Mouse (Mus musculus) embryonic facial prominence, embryonic 13.5 days (tissue): ENCODE data around the gene Parvb. TPM values are rescaled to one million over a fixed set of nuclear protein-coding genes. Genes with fewer than 3 reads are reported as not detected.

Source experiments
- ATAC-seq: fragments of 200-750 bp; cut with Nextera tagmentation; 2 replicates; pipeline ENCODE4 v1.8.0; 2017; ENCODE audit warnings: low read depth; ENCODE audit not compliant: insufficient number of reproducible peaks, insufficient read depth, low FRiP score, low TSS enrichment
- H3K27ac ChIP-seq: fragments of 300-500 bp; sonication (generic); 2 replicates; pipeline ENCODE4 v1.5.1; 2015; ENCODE audit warnings: moderate library complexity, mild to moderate bottlenecking, inconsistent platforms
- H3K27me3 ChIP-seq: fragments of 300-500 bp; sonication (generic); 2 replicates; pipeline ENCODE4 v1.6.1; 2015; ENCODE audit warnings: mild to moderate bottlenecking, inconsistent platforms
- H3K36me3 ChIP-seq: fragments of 300-500 bp; sonication (generic); 2 replicates; pipeline ENCODE4 v1.6.1; 2015; ENCODE audit warnings: mild to moderate bottlenecking, inconsistent platforms
- H3K4me1 ChIP-seq: fragments of 300-500 bp; sonication (generic); 2 replicates; pipeline ENCODE4 v1.6.1; 2015; ENCODE audit warnings: inconsistent platforms
- H3K4me2 ChIP-seq: fragments of 300-500 bp; sonication (generic); 2 replicates; pipeline ENCODE4 v1.6.1; 2015; ENCODE audit warnings: moderate library complexity, mild to moderate bottlenecking, inconsistent platforms
- H3K4me3 ChIP-seq: fragments of 300-500 bp; sonication (generic); 2 replicates; pipeline ENCODE4 v1.5.1; 2015; ENCODE audit warnings: mild to moderate bottlenecking, inconsistent platforms
- H3K9ac ChIP-seq: fragments of 300-500 bp; sonication (generic); 2 replicates; pipeline ENCODE4 v1.6.1; 2015; ENCODE audit warnings: mild to moderate bottlenecking, inconsistent platforms
- H3K9me3 ChIP-seq: fragments of 300-500 bp; sonication (generic); 2 replicates; pipeline ENCODE4 v1.6.1; 2016; ENCODE audit warnings: inconsistent platforms
- WGBS: fragments of 180-500 bp; shearing (Covaris S2); methylation state at CpG from one replicate; pipeline ENCODE4 v1.1.7; 2015; ENCODE audit warnings: mixed read lengths; 5-methylcytosine and 5-hydroxymethylcytosine counted together
- polyA plus RNA-seq: library from polyadenylated mRNA; unstranded; fragments of >200 nt; fragmentation: Nextera tagmentation; extraction: Ambion mirVana; gene quantifications from 2 replicates; pipeline ENCODE4 v1.2.1, GENCODE M21; 2015

Parvb gene
- polyA plus RNA-seq, 1 experiment from 2014 or later: 4.4 TPM

DNA sequence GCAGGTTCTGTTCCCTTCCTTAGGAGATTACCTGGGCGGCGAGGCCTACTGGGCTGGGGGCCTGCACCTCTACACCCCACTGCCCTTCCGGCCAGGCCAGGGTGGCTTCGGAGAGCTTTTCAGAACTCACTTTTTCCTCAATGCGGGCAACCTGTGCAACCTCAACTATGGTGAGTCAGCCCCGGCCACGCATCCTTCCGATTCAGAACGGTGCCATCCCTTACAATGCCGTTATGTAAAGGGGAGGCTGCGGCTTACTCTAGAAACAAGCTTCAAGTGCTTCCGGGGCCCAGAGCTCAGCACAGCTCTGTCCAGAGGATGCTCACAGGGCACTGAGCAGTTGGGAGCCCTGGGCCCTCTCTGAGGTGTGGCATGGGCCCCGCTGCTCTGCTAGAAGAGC, 21.4 kb upstream of the Parvb start:
- H3K9ac ChIP-seq: no peak overlapping the region
- no peak overlapping the region for H3K4me2 ChIP-seq
- ATAC-seq: no peak
- H3K4me1 ChIP-seq: peaks cover 32% of the 10 kb centered on the region
- H3K36me3 ChIP-seq: peaks cover 80% of the 10 kb centered on the region
- WGBS: 92% methylated on average over 13 of the region's 13 CpGs
- H3K4me3 ChIP-seq: no peak overlapping the region
- H3K27me3 ChIP-seq: no peaks in the 10 kb centered on the region
- H3K27ac ChIP-seq: no peak overlapping the region
- H3K9me3 ChIP-seq: no peaks in the 10 kb centered on the region

DNA sequence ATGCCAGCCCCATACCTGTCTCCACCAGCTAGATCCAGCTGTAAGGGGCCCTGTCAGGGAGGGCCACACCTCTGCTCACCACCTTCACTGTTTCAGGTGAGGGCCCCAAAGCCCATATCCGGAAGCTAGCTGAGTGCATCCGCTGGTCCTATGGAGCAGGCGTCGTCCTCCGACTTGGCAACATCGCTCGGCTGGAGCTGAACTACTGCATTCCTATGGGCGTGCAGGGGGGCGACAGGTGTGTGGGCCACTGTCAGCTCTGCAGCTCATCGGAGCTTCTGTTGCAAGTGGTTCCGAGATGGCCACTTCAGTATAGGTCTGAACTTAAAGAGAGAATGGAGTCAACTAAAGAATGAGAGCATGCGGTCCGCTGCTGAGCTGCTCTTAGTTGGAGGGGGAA, 20.9 kb upstream of the Parvb start:
- Histone ChIP-seq H3K9ac (no peak overlapping the region), H3K9me3 (no peaks in the 10 kb centered on the region), H3K4me1 (peaks cover 37% of the 10 kb centered on the region), H3K4me2 (no peak overlapping the region), H3K27ac (no peak overlapping the region), H3K4me3 (no peak overlapping the region), H3K36me3 (peaks cover 76% of the 10 kb centered on the region), H3K27me3 (no peaks in the 10 kb centered on the region)
- WGBS: 90% methylated on average over 13 of the region's 13 CpGs
- no peak for ATAC-seq

DNA sequence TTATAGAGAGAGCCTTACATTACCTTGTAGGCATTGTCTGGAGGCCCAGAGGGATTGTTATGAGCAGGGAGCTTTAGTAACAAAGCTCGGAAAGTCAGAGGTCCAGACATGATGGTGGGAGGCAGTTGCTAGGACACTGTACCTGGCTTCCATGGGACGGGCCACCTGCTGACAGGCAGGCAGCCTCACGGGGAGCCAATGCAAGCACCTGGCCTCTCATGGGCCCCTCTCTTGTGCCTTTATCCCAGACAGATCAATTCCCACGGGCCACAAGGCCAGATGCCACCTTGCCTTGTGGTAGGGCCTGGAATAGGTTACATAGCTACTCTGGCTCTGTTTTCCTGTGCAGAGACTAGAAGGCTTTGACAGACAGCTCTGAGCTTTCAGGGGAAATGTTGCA, 20.3 kb upstream of the Parvb start:
- Histone ChIP-seq H3K9me3 (no peaks in the 10 kb centered on the region), H3K27me3 (no peaks in the 10 kb centered on the region), H3K27ac (no peak overlapping the region), H3K36me3 (peaks cover 69% of the 10 kb centered on the region), H3K4me1 (peaks cover 43% of the 10 kb centered on the region), H3K4me2 (no peak overlapping the region), H3K4me3 (no peak overlapping the region), H3K9ac (no peak overlapping the region)
- no peak for ATAC-seq
- 72% methylated on average over 4 of the region's 4 CpGs for WGBS

DNA sequence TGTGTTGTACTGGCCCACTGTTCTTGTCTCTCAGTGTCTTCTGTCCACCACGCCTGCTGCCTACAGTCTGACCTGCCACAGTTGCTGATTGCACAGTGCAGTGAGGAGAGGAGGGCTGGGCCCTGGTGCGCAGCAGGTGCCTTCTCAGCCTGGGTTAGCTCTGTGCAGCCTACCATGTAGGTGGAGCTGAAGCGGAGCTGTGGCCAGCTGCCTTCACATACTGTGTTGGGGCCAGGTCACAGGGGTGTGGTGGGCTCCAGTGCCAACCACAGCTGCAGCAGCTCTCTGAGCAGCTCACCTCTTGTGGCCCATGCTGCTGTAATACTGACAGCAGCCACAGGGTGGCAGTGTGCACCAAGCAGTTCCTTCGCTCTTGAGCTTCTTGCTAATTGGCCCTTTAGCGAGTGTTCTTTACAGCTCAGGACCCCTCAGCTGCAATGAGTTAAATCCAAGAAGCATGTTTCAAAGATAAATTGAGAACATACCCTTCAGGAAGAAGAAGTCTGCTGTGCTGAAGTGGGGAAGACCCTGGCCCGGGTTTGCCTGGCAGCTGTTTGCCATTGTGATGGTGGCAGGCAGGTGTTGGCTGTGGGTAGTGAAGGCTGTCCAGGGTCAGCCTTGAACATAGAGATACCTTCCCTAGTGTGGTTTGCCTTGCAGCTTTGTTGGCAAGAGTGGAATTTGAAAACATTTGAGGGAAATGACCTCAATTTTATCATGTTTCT, 19.6 kb upstream of the Parvb start:
- Histone ChIP-seq H3K36me3 (peaks cover 63% of the 10 kb centered on the region), H3K4me1 (peaks cover 49% of the 10 kb centered on the region), H3K9me3 (no peaks in the 10 kb centered on the region), H3K27ac (no peak overlapping the region), H3K4me2 (no peak overlapping the region), H3K4me3 (no peak overlapping the region), H3K27me3 (no peaks in the 10 kb centered on the region), H3K9ac (no peak overlapping the region)
- 33% methylated on average over 6 of the region's 6 CpGs for WGBS
- peak; percentile 11; the same call in 1 of the 2 replicates for ATAC-seq

DNA sequence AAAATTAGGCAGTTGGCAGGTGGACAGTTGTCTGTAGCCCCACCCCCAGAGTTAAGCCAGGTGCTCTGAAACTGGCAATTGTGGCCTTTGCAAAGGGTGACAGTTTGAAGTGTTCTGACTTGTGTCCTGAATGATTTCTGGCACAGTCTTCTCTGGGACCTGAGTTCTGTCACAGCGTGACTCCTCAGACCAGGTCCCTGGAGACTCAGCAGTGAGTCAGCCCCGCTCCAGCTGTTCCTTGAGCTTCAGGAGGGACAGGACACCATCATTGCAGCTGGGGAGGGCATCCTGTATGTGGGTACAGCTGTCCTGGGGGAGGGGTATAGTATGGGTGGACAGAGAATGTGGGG, 19.1 kb upstream of the Parvb start:
- Histone ChIP-seq H3K4me3 (no peak overlapping the region), H3K4me1 (peaks cover 53% of the 10 kb centered on the region), H3K27ac (no peak overlapping the region), H3K9ac (no peak overlapping the region), H3K36me3 (peaks cover 58% of the 10 kb centered on the region), H3K4me2 (no peak overlapping the region), H3K9me3 (no peaks in the 10 kb centered on the region), H3K27me3 (no peaks in the 10 kb centered on the region)
- 69% methylated on average over 2 of the region's 2 CpGs for WGBS
- no peak; the same call in 1 of the 2 replicates for ATAC-seq

DNA sequence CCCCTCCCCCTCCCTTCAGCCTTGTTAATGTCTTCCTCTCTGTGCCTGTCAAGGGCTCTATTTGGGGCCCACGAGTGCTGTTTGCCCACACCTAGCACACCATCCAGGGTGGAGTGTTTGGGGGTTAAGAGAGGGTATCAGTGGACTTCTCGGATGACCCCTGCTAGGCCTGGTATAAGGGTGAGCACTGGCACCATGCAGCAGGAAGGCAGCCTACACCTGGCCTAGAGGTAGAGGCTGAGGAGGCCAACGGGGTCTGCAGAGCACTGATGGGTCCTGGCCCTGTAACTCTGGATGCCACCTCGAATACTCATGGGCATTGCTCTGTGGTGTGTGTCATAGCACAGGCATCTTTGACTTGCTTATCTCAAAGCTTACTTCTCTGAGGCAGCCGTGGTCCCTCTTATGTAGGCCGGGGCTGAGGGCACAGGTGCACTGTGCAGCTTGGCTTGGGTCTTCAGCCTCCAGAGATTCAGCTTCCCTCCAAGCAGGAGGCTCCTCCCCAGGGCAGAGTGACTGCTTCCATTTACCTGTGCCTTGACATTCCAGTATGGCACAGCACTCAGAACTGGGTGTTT, 18.6 kb upstream of the Parvb start:
- peaks cover 55% of the 10 kb centered on the region for H3K36me3 ChIP-seq
- no peak overlapping the region for H3K27ac ChIP-seq
- H3K9me3 ChIP-seq: no peaks in the 10 kb centered on the region
- H3K9ac ChIP-seq: no peak overlapping the region
- H3K4me1 ChIP-seq: peaks cover 59% of the 10 kb centered on the region
- H3K27me3 ChIP-seq: no peaks in the 10 kb centered on the region
- WGBS: 86% methylated on average over 6 of the region's 6 CpGs
- no peak overlapping the region for H3K4me3 ChIP-seq
- no peak overlapping the region for H3K4me2 ChIP-seq
- no peak for ATAC-seq

DNA sequence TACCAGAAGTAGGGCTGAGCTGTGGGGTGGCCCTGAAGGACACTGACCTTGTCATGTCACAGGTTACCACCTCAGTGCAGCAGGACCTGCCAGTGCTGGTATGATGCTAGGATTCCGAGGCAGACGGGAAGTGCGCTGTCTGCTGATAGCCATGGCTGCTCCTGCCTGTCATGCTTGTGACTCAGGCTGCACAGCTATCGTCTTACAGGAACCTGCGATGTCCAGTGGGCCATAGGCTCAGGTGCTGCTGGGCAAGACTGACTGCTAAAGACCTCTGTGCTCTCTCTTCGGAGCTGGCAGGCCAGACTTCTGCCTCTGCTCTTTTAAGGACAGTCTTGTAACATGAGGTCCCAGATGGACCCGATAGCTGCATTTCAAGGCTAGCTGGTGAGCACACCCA, 17.4 kb upstream of the Parvb start:
- 61% methylated on average over 7 of the region's 7 CpGs for WGBS
- Histone ChIP-seq H3K9ac (no peak overlapping the region), H3K9me3 (no peaks in the 10 kb centered on the region), H3K36me3 (peaks cover 44% of the 10 kb centered on the region), H3K4me3 (no peak overlapping the region), H3K4me1 (peaks cover 71% of the 10 kb centered on the region), H3K27ac (no peak overlapping the region), H3K27me3 (no peaks in the 10 kb centered on the region), H3K4me2 (no peak overlapping the region)
- ATAC-seq: no peak

DNA sequence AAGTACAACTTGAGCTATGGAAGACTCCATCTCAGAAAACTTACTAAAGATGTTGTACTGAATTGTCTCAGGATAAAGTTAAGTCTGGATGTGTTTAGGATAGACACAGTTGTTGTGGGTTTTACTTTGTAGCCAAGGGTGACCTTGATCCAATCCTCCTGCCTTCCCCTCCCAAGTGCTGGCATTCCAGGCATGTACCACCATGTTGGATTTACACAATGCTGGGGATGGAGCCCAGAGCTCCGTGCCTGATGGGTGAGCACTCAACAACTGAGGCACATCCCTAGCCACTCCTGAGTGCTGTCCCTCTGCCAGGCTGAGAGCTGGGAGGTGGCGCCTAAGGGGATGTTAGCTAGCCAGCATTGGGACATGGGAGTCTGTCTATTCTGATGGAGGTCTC, 16.6 kb upstream of the Parvb start:
- Histone ChIP-seq H3K4me2 (no peak overlapping the region), H3K27me3 (no peaks in the 10 kb centered on the region), H3K36me3 (peaks cover 36% of the 10 kb centered on the region), H3K9ac (no peak overlapping the region), H3K4me3 (no peak overlapping the region), H3K4me1 (peaks cover 73% of the 10 kb centered on the region), H3K9me3 (no peaks in the 10 kb centered on the region), H3K27ac (no peak overlapping the region)
- ATAC-seq: no peak
- WGBS: 66% methylated on average over 2 of the region's 2 CpGs

DNA sequence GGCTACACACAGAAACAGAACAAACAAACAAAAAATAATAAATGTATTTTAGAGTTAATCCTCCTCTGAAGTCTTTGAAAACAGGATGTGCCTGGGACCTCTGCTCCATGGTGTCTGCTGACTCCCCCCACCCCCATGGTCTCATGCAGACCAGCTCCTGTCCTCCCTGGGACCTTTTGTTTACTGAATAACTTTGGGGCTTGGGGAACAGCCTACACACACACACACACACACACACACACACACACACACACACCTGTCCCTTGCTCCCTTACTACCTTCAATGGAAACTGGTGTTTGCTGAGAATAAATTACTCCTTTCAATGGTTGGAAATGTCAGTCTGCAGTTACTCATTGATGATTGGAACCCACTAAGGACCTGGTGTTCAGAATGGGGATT, 15.8 kb upstream of the Parvb start:
- H3K4me1 ChIP-seq: peaks cover 73% of the 10 kb centered on the region
- no peak overlapping the region for H3K9ac ChIP-seq
- no peaks in the 10 kb centered on the region for H3K27me3 ChIP-seq
- ATAC-seq: no peak
- peaks cover 28% of the 10 kb centered on the region for H3K36me3 ChIP-seq
- H3K4me3 ChIP-seq: no peak overlapping the region
- no peak overlapping the region for H3K4me2 ChIP-seq
- no peak overlapping the region for H3K27ac ChIP-seq
- no peaks in the 10 kb centered on the region for H3K9me3 ChIP-seq

DNA sequence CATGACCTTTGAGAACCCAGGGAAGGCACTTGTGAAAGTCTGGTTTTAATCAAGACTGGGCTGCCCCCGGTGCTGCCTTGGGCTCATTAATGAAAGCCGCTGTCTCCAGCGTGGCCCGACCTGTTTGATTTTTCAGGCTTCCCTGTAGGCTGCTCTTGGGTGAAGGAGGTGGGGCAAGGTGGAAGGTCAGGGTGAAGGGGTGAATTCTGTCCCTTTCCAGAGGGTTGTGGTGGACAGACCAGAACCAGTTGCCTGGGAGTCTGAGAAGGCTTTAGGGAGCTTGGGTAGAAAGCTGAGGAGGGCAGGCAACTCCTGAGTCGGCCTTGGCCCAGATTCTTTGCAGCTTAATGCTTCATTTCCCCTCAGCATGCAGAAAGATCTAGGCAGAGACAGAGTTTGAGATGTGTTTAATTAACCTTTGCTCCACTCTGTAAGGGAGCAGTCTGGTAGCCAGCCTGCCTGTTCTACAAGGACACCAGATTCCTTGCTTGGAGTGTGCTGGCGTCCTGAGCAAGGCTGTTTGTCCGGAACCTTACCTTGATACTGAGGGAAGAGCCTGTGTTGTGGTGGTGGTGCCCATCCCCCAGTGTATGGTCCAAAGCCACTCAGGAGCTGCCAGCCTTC, 15.3 kb upstream of the Parvb start:
- Histone ChIP-seq H3K4me3 (no peak overlapping the region), H3K36me3 (peaks cover 23% of the 10 kb centered on the region), H3K9ac (no peak overlapping the region), H3K9me3 (no peaks in the 10 kb centered on the region), H3K27me3 (no peaks in the 10 kb centered on the region), H3K4me1 (peaks cover 73% of the 10 kb centered on the region), H3K27ac (peak overlapping the region; percentile 40; the same call in 1 of the 2 replicates), H3K4me2 (no peak overlapping the region)
- ATAC-seq: no peak
- WGBS: 13% methylated on average over 7 of the region's 7 CpGs

DNA sequence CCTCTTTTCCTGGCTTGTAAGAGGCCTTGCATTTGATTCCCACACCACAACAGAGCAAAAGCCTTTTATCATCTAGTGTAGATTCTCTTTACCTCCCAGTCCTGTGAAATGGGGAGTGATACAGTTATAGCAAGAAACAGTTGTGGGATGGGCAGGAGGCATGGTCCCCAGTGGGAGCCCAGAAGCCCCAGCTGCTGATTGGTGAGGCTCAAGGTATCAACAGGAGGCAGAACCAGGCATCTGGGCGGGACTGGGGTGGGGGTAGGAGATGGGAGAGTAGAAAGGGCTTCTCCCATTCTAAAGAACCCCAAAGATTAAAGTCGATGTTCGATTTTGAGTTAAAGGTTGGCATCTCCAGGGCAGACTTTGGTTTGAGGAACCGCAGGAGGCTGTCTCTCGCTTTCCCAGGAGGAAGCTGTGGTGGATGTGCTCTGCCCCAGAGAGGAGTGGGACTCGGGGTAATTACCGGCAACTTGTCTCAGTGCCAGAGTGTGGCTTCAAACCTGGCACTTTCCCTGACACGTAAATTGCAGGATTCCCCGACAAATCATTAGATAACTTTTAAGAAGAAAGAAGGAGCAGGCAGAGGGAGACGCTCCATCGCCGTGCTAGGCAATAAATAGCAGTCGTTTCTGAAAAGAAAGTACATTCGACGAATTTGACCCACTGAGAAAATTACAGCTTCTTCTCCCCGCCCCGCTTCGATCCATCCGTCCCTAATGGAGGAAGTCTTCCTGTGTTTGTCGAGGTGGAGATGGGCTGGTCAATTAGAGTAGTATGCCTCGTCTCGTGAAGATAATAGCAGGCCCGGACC, 13.7 kb upstream of the Parvb start:
- WGBS: 28% methylated on average over 23 of the region's 23 CpGs
- Histone ChIP-seq H3K4me1 (peaks cover 60% of the 10 kb centered on the region), H3K4me3 (no peak overlapping the region), H3K27ac (peak overlapping the region; percentile 51; the same call in 1 of the 2 replicates), H3K27me3 (no peaks in the 10 kb centered on the region), H3K36me3 (peaks cover 14% of the 10 kb centered on the region), H3K4me2 (peak overlapping the region; percentile 20; the same call in 1 of the 2 replicates), H3K9ac (no peak overlapping the region), H3K9me3 (no peaks in the 10 kb centered on the region)
- no peak for ATAC-seq
